Mouse (Mus musculus) intestine, embryonic 14.5 days (tissue): Measurements from ENCODE around the gene Xlr5a. TPM values are rescaled to one million over a fixed set of nuclear protein-coding genes. Genes with fewer than 3 reads are reported as not detected.
A peak's percentile ranks its signal among the peaks of the same experiment; 100 is the strongest.
"Not testable (repeated sequence)": the region's sequence is repeated elsewhere in the genome, so short reads cannot be mapped to it uniquely, and the experiment has no call there.

ENCODE experiments used
- ATAC-seq: fragments of 200-750 bp; cut with Nextera tagmentation; replicated peaks from 2 replicates; pipeline ENCODE4 v1.8.0; 2017; ENCODE audit warnings: low read depth, moderate number of reproducible peaks, moderate TSS enrichment, moderate library complexity; ENCODE audit not compliant: low FRiP score, low TSS enrichment
- DNase-seq: peaks from one replicate; pipeline ENCODE4 v3.0.0-alpha.2; 2018; ENCODE audit warnings: low spot score
- H3K27ac ChIP-seq: fragments of 300-500 bp; sonication (generic); 2 replicates; pipeline ENCODE4 v1.5.1; 2014; ENCODE audit warnings: low read depth, mild to moderate bottlenecking, control low read depth
- H3K27me3 ChIP-seq: fragments of 300-500 bp; sonication (generic); replicated peaks from 2 replicates; pipeline ENCODE4 v1.6.1; 2014; ENCODE audit warnings: low read length, control low read depth; ENCODE audit not compliant: control insufficient read depth, insufficient read depth
- H3K36me3 ChIP-seq: fragments of 300-500 bp; sonication (generic); 2 replicates; pipeline ENCODE4 v1.6.1; 2014; ENCODE audit warnings: low read length, control low read depth; ENCODE audit not compliant: control insufficient read depth, insufficient read depth
- H3K4me1 ChIP-seq: fragments of 300-500 bp; sonication (generic); replicated peaks from 2 replicates; pipeline ENCODE4 v1.6.1; 2014; ENCODE audit warnings: low read length, control low read depth, mixed read lengths; ENCODE audit not compliant: control insufficient read depth, insufficient read depth
- H3K4me2 ChIP-seq: fragments of 300-500 bp; sonication (generic); 2 replicates; pipeline ENCODE4 v1.6.1; 2014; ENCODE audit warnings: low read length
- H3K4me3 ChIP-seq: fragments of 300-500 bp; sonication (generic); 2 replicates; pipeline ENCODE4 v1.5.1; 2014; ENCODE audit warnings: low read depth, low read length, control low read depth, mixed read lengths
- H3K9ac ChIP-seq: fragments of 300-500 bp; sonication (generic); 2 replicates; pipeline ENCODE4 v1.6.1; 2014; ENCODE audit warnings: mild to moderate bottlenecking, low read length
- H3K9me3 ChIP-seq: fragments of 300-500 bp; sonication (generic); 2 replicates; pipeline ENCODE4 v1.6.1; 2016; ENCODE audit warnings: low read length, control low read depth; ENCODE audit not compliant: control insufficient read depth
- WGBS: fragments of 180-500 bp; shearing (Covaris S2); extraction: QIAGEN DNeasy Blood & Tissue Kit; methylation state at CpG from one replicate; pipeline ENCODE4 v1.1.7; 2014; 5-methylcytosine and 5-hydroxymethylcytosine counted together
- polyA plus RNA-seq: library from polyadenylated mRNA; unstranded; fragments of >200 nt; fragmentation: Nextera tagmentation; extraction: Ambion mirVana; gene quantifications from 2 replicates; pipeline ENCODE4 v1.2.1, GENCODE M21; 2014

The Xlr5a gene
- polyA plus RNA-seq, 1 experiment from 2014 or later, result not detected

DNA sequence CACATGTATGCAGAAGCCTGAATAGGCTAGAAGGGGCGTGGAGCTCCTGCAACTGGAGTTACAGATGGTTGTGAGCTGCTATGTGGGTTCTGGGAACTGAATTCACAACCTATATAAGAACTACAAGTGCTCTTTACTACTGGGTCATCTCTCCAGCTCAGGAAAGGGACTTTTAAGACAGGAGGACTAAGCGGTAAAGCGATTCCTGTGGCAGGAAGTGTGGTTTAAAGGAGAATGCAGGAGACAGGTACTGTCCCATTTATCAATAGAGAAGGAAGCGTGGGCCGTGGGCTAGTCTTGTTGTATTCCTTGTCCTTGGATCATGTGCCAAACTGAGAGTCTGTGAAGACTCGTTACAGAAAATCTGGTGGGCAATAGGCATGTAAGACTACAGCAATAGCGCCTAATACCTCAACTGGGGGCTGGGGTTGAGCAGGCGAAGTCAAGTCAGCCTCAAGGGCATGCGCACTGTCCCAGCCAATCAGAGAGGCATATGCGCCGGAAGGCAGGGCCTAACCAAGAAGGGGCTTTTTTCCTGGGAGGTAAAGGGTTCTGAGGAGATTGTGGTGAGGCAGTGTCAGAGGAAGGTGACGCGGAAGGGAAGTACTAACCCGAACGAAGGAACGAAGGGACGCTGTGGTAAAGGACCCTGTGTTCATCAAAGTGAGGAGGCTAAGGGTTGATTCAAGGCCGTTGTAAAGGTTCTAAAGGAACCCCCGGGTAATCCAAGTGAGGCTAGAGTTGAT is 78.8 kb downstream of the Xlr5a start, which contains the start of gene Xlr4b:
Gene Xlr4b (plus strand): TSS at position 515 of the 746 bp plus-strand sequence.
- H3K27me3 ChIP-seq, H3K4me1 ChIP-seq, H3K9ac ChIP-seq, H3K4me2 ChIP-seq, H3K9me3 ChIP-seq, H3K36me3 ChIP-seq, H3K4me3 ChIP-seq, ATAC-seq, H3K27ac ChIP-seq, DNase-seq: not testable (repeated sequence)
- WGBS, result 71% methylated on average over 11 of the region's 19 CpGs

DNA sequence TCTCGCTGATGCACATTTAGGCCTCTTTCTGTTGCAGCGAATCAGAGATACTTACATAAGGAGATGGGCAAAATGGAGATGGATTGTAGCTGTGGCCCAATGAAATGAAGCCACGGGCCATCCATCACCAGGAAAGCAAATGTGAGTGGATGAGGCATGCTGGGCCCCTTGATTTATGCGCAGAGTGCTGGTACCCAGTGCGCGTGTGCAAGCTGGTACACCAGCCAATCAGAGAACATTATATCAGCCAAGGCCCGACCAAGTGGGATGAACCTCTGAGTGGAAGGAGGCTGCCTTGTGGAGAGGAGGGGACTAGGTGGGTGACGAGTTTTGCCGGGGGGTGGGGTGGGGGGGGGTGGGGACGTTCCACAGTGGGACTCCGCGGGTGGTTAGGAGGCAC is 100.8 kb downstream of the Xlr5a start, which contains the start of gene Xlr3b:
Gene Xlr3b (plus strand): TSS at position 274 of the 400 bp plus-strand sequence.
- H3K4me3 ChIP-seq, H3K27me3 ChIP-seq, H3K9ac ChIP-seq, ATAC-seq, H3K4me1 ChIP-seq, H3K4me2 ChIP-seq, H3K27ac ChIP-seq, H3K9me3 ChIP-seq, H3K36me3 ChIP-seq: not testable (repeated sequence)
- peak; percentile 44 for DNase-seq
- WGBS, result 74% methylated on average over 12 of the region's 12 CpGs

DNA sequence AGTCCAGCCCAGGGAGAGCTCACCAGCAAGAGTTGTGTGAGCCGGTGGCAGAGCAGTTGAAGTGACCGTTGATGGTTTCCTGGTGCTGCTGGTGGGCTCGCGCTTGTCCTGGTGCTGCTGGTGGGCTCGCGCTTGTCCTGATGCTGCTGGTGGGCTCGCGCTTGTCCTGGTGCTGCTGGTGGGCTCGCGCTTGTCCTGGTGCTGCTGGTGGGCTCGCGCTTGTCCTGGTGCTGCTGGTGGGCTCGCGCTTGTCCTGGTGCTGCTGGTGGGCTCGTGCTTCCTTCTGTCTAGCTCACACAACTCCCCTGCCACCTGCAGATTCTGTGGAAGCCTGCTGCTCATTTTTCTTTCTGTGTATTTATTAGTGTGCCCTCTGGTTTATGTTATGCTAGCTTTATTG is 115.9 kb downstream of the Xlr5a start, which contains the start of gene Spin2d:
Gene Spin2d (minus strand): TSS at position 101 of the 400 bp plus-strand sequence.
- H3K9ac ChIP-seq, H3K27me3 ChIP-seq, H3K4me1 ChIP-seq, ATAC-seq, H3K4me2 ChIP-seq, H3K36me3 ChIP-seq, DNase-seq, H3K27ac ChIP-seq, H3K9me3 ChIP-seq, H3K4me3 ChIP-seq: not testable (repeated sequence)
- 87% methylated on average over 3 of the region's 15 CpGs for WGBS

DNA sequence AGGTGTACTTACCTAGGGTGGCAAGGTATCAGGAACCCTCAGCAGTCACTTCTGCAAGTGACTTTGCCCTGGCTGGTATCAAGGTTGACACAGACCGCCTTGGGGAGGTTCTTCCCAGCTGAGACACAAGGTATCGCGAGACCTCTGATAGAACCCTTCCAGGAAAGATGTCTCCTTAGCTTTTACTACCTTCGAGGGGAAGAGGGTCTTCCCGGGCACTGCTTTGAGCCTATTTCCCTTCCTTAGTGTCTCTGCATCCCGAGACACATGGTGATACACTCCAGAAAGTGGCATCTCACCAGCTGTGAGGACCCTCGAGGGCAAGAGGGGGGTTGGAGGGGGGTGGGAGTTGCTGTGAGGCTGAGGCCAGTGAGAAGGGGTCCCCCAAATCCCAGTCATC is 143.4 kb downstream of the Xlr5a start, which contains the start of gene DXBay18:
Gene DXBay18 (minus strand): TSS at position 101 of the 400 bp plus-strand sequence.
- H3K9me3 ChIP-seq, H3K36me3 ChIP-seq, ATAC-seq, H3K4me2 ChIP-seq, H3K27ac ChIP-seq, DNase-seq, H3K9ac ChIP-seq, H3K4me1 ChIP-seq, H3K27me3 ChIP-seq, H3K4me3 ChIP-seq: not testable (repeated sequence)
- no CpG with 5 or more reads among the region's 7 CpGs for WGBS

DNA sequence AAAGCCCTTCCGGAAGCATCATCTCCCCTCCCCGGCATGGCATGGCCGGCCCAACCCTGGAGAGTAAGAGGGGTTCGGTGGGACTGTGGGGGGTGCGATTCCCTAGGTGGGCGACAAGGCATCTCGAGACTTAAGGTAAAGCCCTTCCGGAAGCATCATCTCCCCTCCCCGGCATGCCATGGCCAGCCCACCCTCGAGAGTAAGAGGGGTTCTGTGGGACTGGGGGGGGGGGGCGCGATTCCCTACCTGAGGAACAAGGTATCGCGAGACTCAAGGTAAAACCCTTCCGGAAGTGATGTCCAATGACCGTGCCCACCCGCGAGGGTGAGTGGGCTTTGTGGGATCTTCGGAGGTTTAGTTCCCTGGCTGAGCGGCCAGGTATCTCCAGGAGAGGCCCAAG is 144.3 kb downstream of the Xlr5a start, which contains the start of gene Xlr5b:
Gene Xlr5b (plus strand): TSS at position 301 of the 400 bp plus-strand sequence.
- not testable (repeated sequence) for H3K9me3 ChIP-seq, H3K4me3 ChIP-seq, DNase-seq, H3K27me3 ChIP-seq, H3K9ac ChIP-seq, H3K4me2 ChIP-seq, H3K36me3 ChIP-seq, ATAC-seq, H3K4me1 ChIP-seq, H3K27ac ChIP-seq
- WGBS, result no CpG with 5 or more reads among the region's 20 CpGs

DNA sequence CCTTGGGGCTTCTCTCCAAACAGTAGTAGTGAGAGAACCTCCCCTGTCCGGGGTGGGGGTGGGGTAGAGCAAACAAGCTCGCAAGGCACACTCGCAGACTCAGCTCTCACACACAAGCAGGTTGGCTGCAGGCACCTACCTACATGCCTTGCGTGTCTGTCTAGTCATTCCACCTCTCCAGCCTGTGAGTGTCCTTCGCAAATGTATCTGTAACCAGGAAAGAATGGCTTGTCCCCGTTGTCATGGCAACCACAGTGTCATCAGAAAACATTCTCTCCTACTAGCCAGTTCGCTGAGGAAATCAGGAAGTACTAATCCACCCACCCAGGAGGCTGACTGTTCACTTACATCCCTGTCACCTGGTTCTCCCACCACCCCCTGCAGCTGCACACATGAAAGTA is 149.6 kb downstream of the Xlr5a start:
- H3K4me1 ChIP-seq, H3K36me3 ChIP-seq, H3K4me3 ChIP-seq, DNase-seq, H3K27ac ChIP-seq, H3K9ac ChIP-seq, H3K4me2 ChIP-seq, H3K9me3 ChIP-seq, H3K27me3 ChIP-seq: not testable (repeated sequence)
- no CpG with 5 or more reads among the region's 7 CpGs for WGBS
- ATAC-seq, result peak; percentile 60; the same call in 1 of the 2 replicates

DNA sequence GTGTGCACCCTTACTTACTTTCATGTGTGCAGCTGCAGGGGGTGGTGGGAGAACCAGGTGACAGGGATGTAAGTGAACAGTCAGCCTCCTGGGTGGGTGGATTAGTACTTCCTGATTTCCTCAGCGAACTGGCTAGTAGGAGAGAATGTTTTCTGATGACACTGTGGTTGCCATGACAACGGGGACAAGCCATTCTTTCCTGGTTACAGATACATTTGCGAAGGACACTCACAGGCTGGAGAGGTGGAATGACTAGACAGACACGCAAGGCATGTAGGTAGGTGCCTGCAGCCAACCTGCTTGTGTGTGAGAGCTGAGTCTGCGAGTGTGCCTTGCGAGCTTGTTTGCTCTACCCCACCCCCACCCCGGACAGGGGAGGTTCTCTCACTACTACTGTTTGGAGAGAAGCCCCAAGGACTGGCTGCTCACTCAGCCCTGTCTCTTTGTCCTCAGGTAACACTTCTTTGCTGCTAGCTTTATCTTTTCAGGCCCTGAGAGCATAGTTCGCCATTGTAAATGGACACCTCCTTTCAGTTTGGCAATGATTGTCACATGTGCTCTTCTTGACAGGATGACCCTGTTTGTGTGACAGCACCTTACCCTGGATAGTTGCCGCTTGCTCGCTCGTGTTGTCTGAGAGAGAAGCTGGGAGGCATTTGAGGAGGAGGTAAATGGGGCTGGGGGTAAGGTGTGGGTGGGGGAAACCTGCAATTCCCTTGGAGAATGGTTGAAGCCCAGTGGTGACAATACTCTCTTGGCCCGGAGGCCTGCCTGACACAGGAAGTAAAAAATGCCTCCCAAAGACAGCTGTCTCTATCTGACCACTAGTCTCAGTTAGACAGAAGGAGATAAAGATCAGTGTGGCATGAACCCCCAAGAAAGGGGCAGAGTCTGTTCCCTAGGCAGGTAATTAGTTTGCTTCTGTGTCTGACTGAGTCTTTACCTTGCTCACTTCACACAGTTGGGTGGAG is 169.6 kb downstream of the Xlr5a start:
- DNase-seq, H3K4me3 ChIP-seq, H3K27me3 ChIP-seq, H3K36me3 ChIP-seq, H3K4me2 ChIP-seq, H3K9me3 ChIP-seq, H3K4me1 ChIP-seq, H3K27ac ChIP-seq, H3K9ac ChIP-seq: not testable (repeated sequence)
- peak; percentile 50 for ATAC-seq
- no CpG with 5 or more reads among the region's 12 CpGs for WGBS

DNA sequence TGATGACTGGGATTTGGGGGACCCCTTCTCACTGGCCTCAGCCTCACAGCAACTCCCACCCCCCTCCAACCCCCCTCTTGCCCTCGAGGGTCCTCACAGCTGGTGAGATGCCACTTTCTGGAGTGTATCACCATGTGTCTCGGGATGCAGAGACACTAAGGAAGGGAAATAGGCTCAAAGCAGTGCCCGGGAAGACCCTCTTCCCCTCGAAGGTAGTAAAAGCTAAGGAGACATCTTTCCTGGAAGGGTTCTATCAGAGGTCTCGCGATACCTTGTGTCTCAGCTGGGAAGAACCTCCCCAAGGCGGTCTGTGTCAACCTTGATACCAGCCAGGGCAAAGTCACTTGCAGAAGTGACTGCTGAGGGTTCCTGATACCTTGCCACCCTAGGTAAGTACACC is 176.0 kb downstream of the Xlr5a start, which contains the start of gene Gm14685:
Gene Gm14685 (plus strand): TSS at position 301 of the 400 bp plus-strand sequence.
- not testable (repeated sequence) for ATAC-seq, H3K27ac ChIP-seq, H3K9ac ChIP-seq, H3K4me3 ChIP-seq, H3K4me2 ChIP-seq, DNase-seq, H3K9me3 ChIP-seq, H3K27me3 ChIP-seq, H3K36me3 ChIP-seq, H3K4me1 ChIP-seq
- no CpG with 5 or more reads among the region's 7 CpGs for WGBS
